Mouse (Mus musculus) bone marrow macrophage, adult 2 months (primary cell): ENCODE results near the gene BC037034. TPM values are rescaled to one million over a fixed set of nuclear protein-coding genes. Genes with fewer than 3 reads are reported as not detected.

Experiments
- H3K27ac ChIP-seq: 2 replicates; pipeline ENCODE4 v1.5.1; 2012; ENCODE audit warnings: low read depth, low read length; ENCODE audit not compliant: insufficient read depth
- H3K4me1 ChIP-seq: 2 replicates; pipeline ENCODE4 v1.6.1; 2012; ENCODE audit warnings: low read length; ENCODE audit not compliant: control insufficient read depth, insufficient read depth
- H3K4me3 ChIP-seq: 2 replicates; pipeline ENCODE4 v1.5.1; 2012; ENCODE audit warnings: mild to moderate bottlenecking, low read length, moderate library complexity; ENCODE audit not compliant: insufficient read depth
- CTCF ChIP-seq: IDR thresholded peaks from 2 replicates; pipeline ENCODE4 v1.5.1; 2012; ENCODE audit warnings: low read depth, mild to moderate bottlenecking, low read length, moderate library complexity
- POLR2A ChIP-seq: IDR thresholded peaks from 2 replicates; pipeline ENCODE4 v1.6.1; 2012; ENCODE audit warnings: mild to moderate bottlenecking, low read depth, low read length, borderline replicate concordance
- polyA plus RNA-seq: library from polyadenylated mRNA; stranded (reverse); fragments of >200 nt; gene quantifications from 2 replicates; pipeline ENCODE4 v1.2.4, GENCODE M21; 2012; ENCODE audit not compliant: missing spikeins, insufficient read depth, insufficient read length

BC037034 gene
- polyA plus RNA-seq, 1 experiment: 83.8 TPM

DNA sequence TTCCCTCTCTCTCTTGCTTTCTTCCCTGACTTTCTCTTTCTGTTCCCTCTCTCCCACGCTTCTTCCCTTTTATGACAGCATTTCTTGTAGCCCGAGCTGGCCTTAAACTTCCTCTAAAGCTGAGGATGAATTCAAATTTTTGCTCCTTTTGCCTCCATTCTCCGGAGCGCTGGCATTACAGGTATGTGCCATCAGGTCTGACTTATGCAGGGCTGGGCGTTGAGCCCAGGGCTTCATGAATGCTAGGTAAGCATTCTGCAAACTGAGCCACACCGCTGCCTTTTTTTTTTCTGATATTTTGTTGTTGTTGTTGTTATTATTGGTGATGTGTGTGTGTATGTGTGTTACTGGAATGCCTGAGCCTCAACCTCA, 360 bp upstream of the BC037034 start:
- peak overlapping the region; percentile 91 for H3K27ac ChIP-seq
- peaks cover 25% of the 10 kb centered on the region for H3K4me1 ChIP-seq
- TF ChIP-seq POLR2A (no peak), CTCF (no peak)
- H3K4me3 ChIP-seq: peak overlapping the region; percentile 88

DNA sequence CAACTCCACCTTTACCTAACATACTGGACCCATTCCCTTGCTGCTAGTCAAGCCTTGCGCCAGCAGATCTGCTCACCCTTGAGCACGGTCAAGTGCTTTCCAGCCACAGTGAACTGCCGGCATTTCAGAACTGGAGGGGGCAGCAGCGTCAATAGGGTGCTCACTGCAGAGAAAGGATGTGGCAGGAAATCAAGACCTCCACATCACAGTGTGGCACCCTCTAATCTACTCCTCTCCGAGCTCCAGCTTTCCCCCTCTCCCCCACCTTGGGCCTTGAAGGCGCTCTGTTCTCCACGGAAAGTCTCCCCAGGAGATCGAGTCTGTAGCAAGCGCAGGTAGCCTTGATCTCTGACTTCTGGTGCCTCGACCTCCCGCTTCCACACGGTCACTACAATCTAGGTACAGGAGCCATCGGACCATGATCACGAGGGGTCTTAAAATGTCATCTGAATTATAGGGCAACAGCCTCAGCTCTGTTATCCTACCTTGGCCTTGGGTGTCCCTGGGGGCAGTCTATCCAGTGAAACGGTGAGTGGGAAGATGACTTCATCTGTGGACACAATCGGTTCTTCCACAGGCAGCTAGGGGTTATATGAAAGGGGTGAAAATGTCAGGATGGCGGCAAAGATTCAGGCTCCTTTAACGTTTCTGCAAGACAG, 1.1 kb downstream of the BC037034 start:
- TF ChIP-seq POLR2A (no peak), CTCF (no peak)
- Histone ChIP-seq H3K27ac (peak overlapping the region; percentile 65), H3K4me1 (peaks cover 40% of the 10 kb centered on the region), H3K4me3 (peak overlapping the region; percentile 88)

DNA sequence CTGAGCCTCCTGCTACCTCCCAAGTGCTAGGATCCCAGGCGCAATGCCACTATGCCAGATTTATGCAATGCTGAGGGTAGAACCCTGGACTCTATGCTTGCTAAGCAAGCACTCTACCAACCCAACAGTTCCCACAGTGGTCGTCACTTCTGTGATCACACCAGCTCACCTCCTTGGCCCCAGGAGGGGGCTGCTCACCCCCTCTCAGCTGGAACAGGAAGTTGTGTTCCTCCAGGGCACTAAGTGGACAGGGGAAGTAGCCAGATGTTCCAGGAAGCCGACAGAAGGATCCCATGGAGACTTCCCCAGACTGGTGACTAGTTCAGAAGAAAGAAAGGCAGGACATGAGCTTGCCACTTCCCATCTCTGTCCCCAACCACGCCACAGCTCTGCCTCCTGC, 1.8 kb downstream of the BC037034 start:
- peaks cover 46% of the 10 kb centered on the region for H3K4me1 ChIP-seq
- peak overlapping the region; percentile 88 for H3K4me3 ChIP-seq
- peak overlapping the region; percentile 65 for H3K27ac ChIP-seq
- TF ChIP-seq CTCF: no peak
- no peak for TF ChIP-seq POLR2A

DNA sequence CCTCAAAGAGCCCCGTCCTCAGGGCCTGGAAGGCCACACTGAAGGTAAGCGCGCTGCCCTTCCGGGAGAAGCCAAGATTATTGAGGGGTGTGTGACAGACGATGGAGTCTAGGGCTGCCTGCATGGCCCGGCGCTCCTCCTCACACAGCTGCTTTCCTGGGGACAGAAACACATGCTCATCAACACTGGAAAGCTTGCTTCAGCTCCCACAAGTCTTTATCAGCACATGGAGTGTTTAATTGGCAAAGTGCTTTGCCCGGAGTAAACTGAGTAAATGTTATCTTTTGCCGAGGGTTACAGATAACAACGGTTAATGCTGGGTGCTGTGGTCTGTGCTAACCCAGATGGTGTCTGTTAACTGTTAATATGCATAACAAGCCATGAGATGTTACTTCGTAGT, 3.0 kb downstream of the BC037034 start:
- peaks cover 51% of the 10 kb centered on the region for H3K4me1 ChIP-seq
- no peak overlapping the region for H3K4me3 ChIP-seq
- no peak overlapping the region for H3K27ac ChIP-seq
- TF ChIP-seq CTCF (no peak), POLR2A (no peak)

DNA sequence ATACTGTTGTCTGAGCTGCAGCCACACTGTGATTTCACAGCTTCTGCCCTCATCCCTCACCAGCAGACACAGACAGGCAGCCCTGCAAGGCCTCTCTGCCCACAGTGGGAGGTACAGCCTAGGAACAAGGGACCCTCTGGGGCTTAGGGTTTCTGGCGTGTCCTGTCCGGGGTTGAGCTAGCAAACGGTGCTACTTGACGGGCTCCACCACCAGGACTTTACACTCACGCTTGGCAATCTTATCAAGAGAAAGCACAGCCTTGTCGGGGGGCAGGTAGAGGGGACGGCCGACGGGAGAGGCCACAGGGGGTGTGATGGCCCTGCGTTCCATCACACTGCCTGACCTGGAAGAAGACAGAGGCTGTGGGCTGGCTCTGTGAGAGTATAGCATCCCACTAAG, 3.8 kb downstream of the BC037034 start:
- no peak overlapping the region for H3K4me3 ChIP-seq

DNA sequence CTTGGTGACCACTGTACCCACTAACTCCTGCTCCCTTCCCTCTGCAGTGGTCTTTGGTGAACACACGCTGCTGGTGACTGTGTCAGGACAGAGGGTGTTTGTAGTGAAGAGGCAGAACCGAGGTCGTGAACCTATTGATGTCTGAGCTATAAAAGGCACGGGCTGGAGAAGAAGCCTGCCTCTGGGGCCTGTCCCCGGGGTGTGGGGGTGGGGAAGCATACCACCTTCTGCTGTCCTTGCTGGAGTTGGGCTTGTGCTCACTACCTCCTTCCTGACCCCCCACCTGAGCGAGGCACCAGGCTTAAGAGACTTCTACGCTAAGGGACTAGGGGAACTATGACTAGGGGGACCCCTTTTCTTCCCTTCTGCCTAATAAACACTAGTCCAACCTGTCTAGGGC, 4.8 kb downstream of the BC037034 start:
- Histone ChIP-seq H3K4me3 (no peak overlapping the region), H3K4me1 (peaks cover 48% of the 10 kb centered on the region), H3K27ac (no peak overlapping the region)
- TF ChIP-seq POLR2A: no peak

More for the DNA sequence above, 3.8 kb downstream of the BC037034 start:
- Histone ChIP-seq H3K4me1 (peaks cover 47% of the 10 kb centered on the region), H3K27ac (no peak overlapping the region)
- TF ChIP-seq CTCF: no peak
- no peak for TF ChIP-seq POLR2A

DNA sequence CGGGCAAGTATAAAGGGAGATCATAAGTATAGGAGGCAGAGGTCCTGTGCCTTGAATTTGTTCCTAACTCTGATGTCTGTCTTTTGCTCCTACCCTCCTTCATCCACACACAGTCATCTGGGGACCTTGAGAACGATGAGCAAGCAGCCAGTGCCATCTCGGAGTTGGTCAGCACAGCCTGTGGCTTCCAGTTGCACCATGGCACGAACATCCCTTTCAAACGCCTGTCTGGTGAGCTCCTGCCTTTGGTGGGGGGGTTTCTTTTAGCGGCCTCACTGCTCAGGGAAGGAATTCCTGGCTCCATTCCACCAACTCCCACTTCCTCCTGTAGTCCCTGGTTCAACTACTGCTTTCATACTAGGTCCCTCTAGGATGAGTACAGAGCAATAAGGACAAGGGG, 5.3 kb downstream of the BC037034 start:
- no peak for TF ChIP-seq CTCF
- TF ChIP-seq POLR2A: no peak
- Histone ChIP-seq H3K27ac (no peak overlapping the region), H3K4me3 (no peak overlapping the region), H3K4me1 (peaks cover 48% of the 10 kb centered on the region)

DNA sequence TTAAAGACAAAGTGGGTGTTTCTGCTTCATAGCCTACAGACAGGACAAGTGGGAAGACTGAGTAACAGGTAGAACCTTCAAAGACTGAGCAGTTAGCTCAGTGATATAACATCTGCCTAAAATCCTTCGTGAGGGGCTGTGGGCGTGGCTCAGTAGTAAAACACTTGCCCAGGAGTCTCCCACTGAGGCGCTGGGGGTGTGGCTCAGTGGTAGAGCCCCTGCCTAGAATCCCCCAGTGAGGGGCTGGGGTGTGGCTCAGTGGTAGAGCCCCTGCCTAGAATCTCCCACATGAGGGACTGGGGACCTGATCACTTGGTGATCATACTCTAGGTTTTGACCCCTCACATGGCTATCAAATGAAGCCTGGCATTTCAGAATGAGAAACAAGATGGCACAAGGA, 5.8 kb downstream of the BC037034 start:
- TF ChIP-seq POLR2A (no peak), CTCF (no peak)
- H3K4me1 ChIP-seq: peaks cover 48% of the 10 kb centered on the region
- no peak overlapping the region for H3K4me3 ChIP-seq
- H3K27ac ChIP-seq: no peak overlapping the region

DNA sequence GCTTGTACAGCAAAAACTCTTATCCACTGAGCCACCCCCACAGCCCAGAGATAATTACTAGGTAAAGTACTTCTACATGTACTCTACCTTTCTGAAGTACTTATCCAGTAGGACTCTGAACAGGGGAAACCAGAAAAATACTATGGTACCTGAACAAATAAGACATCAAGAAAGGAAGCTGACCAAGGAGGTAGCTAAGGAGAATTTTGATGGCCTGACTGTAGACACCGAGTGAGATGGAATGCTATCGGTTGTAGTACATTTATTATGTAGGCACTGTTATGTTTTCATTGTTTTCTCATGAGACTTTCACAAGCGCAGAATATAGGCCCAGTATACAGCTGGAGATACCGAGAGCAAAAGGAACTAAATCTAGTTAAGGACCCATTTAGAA, 6.3 kb downstream of the BC037034 start:
- Histone ChIP-seq H3K4me1 (peaks cover 48% of the 10 kb centered on the region), H3K4me3 (no peak overlapping the region), H3K27ac (peak overlapping the region; percentile 35)
- no peak for TF ChIP-seq CTCF
- no peak for TF ChIP-seq POLR2A

DNA sequence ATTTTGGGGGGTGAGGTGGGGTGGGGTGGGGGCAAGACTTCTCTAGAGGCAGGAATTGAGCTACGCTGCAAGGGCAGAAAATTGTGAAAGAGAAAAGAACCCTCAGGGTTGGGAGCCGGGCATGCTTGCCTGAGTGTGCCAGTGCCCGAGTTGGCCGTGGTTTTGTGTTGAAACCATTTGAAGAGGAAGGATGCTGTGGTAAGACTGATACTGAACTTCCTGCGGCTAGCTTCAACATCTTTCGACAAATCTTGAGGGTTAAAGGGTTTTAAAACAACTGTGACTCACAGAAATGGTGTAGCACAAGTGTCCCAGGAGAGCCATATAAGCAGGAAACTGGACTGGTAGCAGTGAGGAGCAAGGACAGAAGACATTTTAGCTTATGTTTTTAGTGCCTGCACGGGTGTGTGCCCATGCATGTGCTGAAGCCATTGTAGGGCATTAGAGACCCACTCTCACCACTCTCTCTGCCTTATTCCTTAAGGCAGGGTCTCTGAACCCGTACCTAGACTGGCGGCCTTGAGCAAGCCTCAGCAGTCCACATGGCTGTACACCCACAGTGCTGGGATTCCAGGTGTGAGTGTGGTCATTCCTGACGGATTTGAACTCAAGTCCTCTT, 6.8 kb downstream of the BC037034 start:
- Histone ChIP-seq H3K27ac (peak overlapping the region; percentile 81), H3K4me1 (peaks cover 44% of the 10 kb centered on the region), H3K4me3 (no peak overlapping the region)
- TF ChIP-seq POLR2A (no peak), CTCF (no peak)

DNA sequence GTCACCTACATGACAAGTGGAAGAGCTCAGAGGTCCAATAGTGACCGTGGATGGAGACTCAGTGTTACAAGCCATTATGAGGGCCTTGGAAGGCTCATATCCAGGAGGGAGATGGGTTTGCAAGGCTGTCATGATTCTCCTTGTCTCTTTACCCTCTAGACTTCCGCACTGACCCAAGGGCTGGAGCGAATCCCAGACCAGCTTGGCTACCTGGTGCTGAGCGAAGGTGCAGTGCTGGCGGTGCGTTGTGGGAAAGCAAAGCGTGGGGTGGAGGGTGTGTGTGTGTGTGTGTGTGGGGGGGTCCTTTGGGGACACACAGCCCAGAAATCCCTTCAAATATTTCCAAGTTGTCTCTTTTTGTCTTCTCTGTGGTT, 7.8 kb downstream of the BC037034 start:
- peaks cover 35% of the 10 kb centered on the region for H3K4me1 ChIP-seq
- H3K27ac ChIP-seq: peak overlapping the region; percentile 81
- H3K4me3 ChIP-seq: peak overlapping the region; percentile 80
- no peak for TF ChIP-seq CTCF
- TF ChIP-seq POLR2A: no peak
